Comparison of ENCODE assay signal across 12 mouse cellular contexts in the genomic region with DNA sequence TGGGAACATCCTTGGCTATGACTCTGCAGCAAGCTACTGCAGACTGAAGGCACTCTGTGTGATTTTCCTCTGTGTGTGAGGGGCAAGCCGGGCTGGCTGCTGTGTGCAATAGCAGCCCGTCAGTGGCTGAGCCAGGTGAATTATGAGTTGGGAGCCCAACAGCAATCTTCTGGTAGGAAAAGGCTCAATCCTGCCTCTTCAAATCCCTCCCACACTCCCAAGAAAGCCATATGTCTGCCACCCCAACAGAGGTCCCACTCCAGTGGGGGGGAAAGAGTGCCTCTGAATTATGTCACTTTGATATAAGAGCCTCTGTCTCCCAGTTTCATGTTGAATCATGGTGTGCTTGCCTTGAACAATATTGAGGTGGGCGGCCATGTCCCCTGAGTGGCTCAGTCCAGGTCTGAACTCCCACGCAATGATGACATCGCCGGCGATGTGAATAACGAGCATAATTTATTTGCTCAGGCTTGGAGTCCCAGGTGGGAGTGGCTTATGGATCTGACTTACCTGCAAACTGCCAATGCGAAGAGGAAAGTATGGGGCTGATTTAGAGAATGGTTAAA.
"Had no signal": no experiment of that assay in that cellular context is flagged by ENCODE, and none has a peak within 500 bp of the region (broad histone marks: within the 10 kb centered on the region; RNA-seq: fewer than 3 reads in every experiment).

No protein-coding gene starts in this region.

- H3K9ac ChIP-seq: intestine, embryonic 15.5 days; limb, embryonic 13.5 days; liver, embryonic 14.5 days; midbrain, embryonic 13.5 days had no signal

- ATAC-seq: intestine, embryonic 15.5 days; midbrain, embryonic 13.5 days had no signal

- H3K27me3 ChIP-seq: intestine, embryonic 15.5 days; midbrain, embryonic 13.5 days had no signal

- H3K36me3 ChIP-seq: intestine, embryonic 15.5 days; limb, embryonic 13.5 days; midbrain, embryonic 13.5 days had no signal

- DNase-seq: kidney, adult 2 months; kidney, postnatal 14 days; layer of hippocampus, postnatal 36 days; lung, adult 18-20 months; right cerebral cortex, postnatal 25 days; thymus, postnatal 14 days had no signal

- H3K4me2 ChIP-seq: intestine, embryonic 15.5 days; limb, embryonic 13.5 days; midbrain, embryonic 13.5 days had no signal

- H3K9me3 ChIP-seq: intestine, embryonic 15.5 days; limb, embryonic 13.5 days; midbrain, embryonic 13.5 days had no signal

- H3K4me3 ChIP-seq: intestine, embryonic 15.5 days; limb, embryonic 13.5 days; midbrain, embryonic 13.5 days; myocyte had no signal

- H3K4me1 ChIP-seq: intestine, embryonic 15.5 days; midbrain, embryonic 13.5 days had no signal

- H3K27ac ChIP-seq: intestine, embryonic 15.5 days; limb, embryonic 13.5 days; liver, embryonic 14.5 days; midbrain, embryonic 13.5 days; stomach, postnatal 0 days had no signal
